Mouse (Mus musculus): ENCODE measurements at regions not wholly inside any gene's neighbourhood (a gene's known extent, or its start where the extent isn't known, plus 50 kb on each side); places are given as distances from the start of the nearest gene placed in this dataset.
A peak's percentile ranks its signal among the peaks of the same experiment; 100 is the strongest.

GRCm38 (mm10) chr13:86966642-86967041 lies 919.9 kb upstream of the Cox7c start:
- DNase-seq (ENCODE audit: low read depth, low spot score) = peak; percentile 2

All from ZHBTc4 (cell line).